Mouse (Mus musculus) olfactory bulb, adult 2 months (tissue): ENCODE measurements around the gene Cx3cr1. TPM values are rescaled to one million over a fixed set of nuclear protein-coding genes. Genes with fewer than 3 reads are reported as not detected.

Source experiments
- H3K27ac ChIP-seq: fragments of 200-500 bp; 2 replicates; pipeline ENCODE4 v1.5.1; 2012; ENCODE audit warnings: low read depth, low read length; ENCODE audit not compliant: insufficient read depth
- H3K4me1 ChIP-seq: fragments of 200-500 bp; 2 replicates; pipeline ENCODE4 v1.6.1; 2012; ENCODE audit warnings: low read length; ENCODE audit not compliant: control insufficient read depth, insufficient read depth
- H3K4me3 ChIP-seq: fragments of 200-500 bp; 2 replicates; pipeline ENCODE4 v1.5.1; 2012; ENCODE audit warnings: mild to moderate bottlenecking, low read depth, low read length, moderate library complexity; ENCODE audit not compliant: insufficient read depth
- CTCF ChIP-seq: fragments of 200-500 bp; IDR thresholded peaks from 2 replicates; pipeline ENCODE4 v1.5.1; 2012; ENCODE audit warnings: low read depth, mild to moderate bottlenecking, low read length, moderate library complexity; ENCODE audit not compliant: insufficient read depth
- POLR2A ChIP-seq: fragments of 200-500 bp; IDR thresholded peaks from 2 replicates; pipeline ENCODE4 v1.6.1; 2012; ENCODE audit warnings: mild to moderate bottlenecking, low read depth, low read length, moderate library complexity; ENCODE audit not compliant: insufficient read depth
- WGBS: fragments of 180-500 bp; shearing (Covaris S2); methylation state at CpG from one replicate; pipeline ENCODE4 v1.1.7; 2018; 5-methylcytosine and 5-hydroxymethylcytosine counted together
- polyA plus RNA-seq: library from polyadenylated mRNA; stranded (reverse); fragments of >200 nt; gene quantifications from 2 replicates; pipeline ENCODE4 v1.2.4, GENCODE M21; 2012; ENCODE audit warnings: low replicate concordance; ENCODE audit not compliant: missing spikeins, insufficient read depth, insufficient read length

Cx3cr1 gene
- polyA plus RNA-seq, 1 experiment = not detected

GRCm38 (mm10) chr9:120011533-120011932 is 58.1 kb downstream of the Cx3cr1 start:
- TF ChIP-seq POLR2A (no peak), CTCF (no peak)
- Histone ChIP-seq H3K27ac (peak overlapping the region; percentile 77), H3K4me3 (peak overlapping the region; percentile 60), H3K4me1 (peaks cover 8% of the 10 kb centered on the region)
- 0% methylated on average over 10 of the region's 10 CpGs for WGBS

- 1% methylated on average over 56 of the region's 60 CpGs for WGBS
- peak; percentile 85 for TF ChIP-seq POLR2A
- no peak for TF ChIP-seq CTCF
Measured at GRCm38 (mm10) chr9:120010781-120011511, 58.7 kb downstream of the Cx3cr1 start.

GRCm38 (mm10) chr9:120009871-120010270 is 59.8 kb downstream of the Cx3cr1 start:
- 100% methylated on average over 3 of the region's 3 CpGs for WGBS
- Histone ChIP-seq H3K4me1 (peaks cover 8% of the 10 kb centered on the region), H3K4me3 (no peak overlapping the region), H3K27ac (no peak overlapping the region)
- TF ChIP-seq CTCF (no peak), POLR2A (no peak)

More at GRCm38 (mm10) chr9:120010781-120011511, 58.7 kb downstream of the Cx3cr1 start:
- H3K27ac ChIP-seq = peak overlapping the region; percentile 94
- H3K4me1 ChIP-seq = peaks cover 8% of the 10 kb centered on the region
- H3K4me3 ChIP-seq = peak overlapping the region; percentile 60

DNA sequence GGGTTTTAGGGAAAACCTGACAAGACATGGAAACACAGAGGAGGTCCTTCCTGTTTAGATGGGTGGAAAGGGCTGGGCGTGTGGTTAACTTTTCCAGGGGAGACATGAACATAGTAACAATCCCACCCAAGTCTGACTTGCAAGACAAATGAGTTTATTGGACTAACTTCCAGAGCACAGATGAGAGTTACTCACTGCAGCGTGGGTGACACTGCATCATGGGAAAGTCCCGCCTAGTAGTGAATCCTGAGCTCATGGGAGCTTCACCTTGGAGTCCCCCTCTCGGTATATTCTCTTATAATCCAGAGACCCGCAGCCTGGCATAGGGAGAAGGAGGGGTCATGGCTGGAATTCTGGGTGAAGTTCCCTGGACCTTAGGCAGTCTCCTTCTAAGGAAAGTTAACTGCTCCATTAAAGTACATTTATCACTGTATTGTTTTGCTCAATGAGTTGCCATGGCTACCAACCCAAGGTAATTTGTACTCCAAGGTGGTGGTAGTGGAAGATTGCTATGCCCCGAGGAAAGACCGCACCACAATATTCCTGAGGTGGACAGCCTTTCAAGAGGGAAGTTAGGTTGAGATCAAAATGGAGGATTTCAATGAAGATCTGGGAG is 60.3 kb downstream of the Cx3cr1 start:
- 78% methylated on average over 7 of the region's 7 CpGs for WGBS
- H3K27ac ChIP-seq = no peak overlapping the region
- H3K4me1 ChIP-seq = peaks cover 8% of the 10 kb centered on the region
- TF ChIP-seq POLR2A (no peak), CTCF (no peak)
- no peak overlapping the region for H3K4me3 ChIP-seq

GRCm38 (mm10) chr9:120007833-120008232 is 61.8 kb downstream of the Cx3cr1 start:
- WGBS = 93% methylated on average over 1 of the region's 1 CpGs
- Histone ChIP-seq H3K4me3 (no peak overlapping the region), H3K4me1 (peaks cover 5% of the 10 kb centered on the region), H3K27ac (no peak overlapping the region)
- no peak for TF ChIP-seq CTCF
- TF ChIP-seq POLR2A = no peak

GRCm38 (mm10) chr9:120005936-120006335 is 63.7 kb downstream of the Cx3cr1 start:
- Histone ChIP-seq H3K4me1 (peaks cover 12% of the 10 kb centered on the region), H3K27ac (no peak overlapping the region), H3K4me3 (no peak overlapping the region)
- WGBS = 75% methylated on average over 3 of the region's 3 CpGs
- no peak for TF ChIP-seq POLR2A
- no peak for TF ChIP-seq CTCF

- 92% methylated on average over 5 of the region's 5 CpGs for WGBS
- TF ChIP-seq POLR2A (no peak), CTCF (no peak)
Measured at GRCm38 (mm10) chr9:120002893-120003292, 66.8 kb downstream of the Cx3cr1 start.

DNA sequence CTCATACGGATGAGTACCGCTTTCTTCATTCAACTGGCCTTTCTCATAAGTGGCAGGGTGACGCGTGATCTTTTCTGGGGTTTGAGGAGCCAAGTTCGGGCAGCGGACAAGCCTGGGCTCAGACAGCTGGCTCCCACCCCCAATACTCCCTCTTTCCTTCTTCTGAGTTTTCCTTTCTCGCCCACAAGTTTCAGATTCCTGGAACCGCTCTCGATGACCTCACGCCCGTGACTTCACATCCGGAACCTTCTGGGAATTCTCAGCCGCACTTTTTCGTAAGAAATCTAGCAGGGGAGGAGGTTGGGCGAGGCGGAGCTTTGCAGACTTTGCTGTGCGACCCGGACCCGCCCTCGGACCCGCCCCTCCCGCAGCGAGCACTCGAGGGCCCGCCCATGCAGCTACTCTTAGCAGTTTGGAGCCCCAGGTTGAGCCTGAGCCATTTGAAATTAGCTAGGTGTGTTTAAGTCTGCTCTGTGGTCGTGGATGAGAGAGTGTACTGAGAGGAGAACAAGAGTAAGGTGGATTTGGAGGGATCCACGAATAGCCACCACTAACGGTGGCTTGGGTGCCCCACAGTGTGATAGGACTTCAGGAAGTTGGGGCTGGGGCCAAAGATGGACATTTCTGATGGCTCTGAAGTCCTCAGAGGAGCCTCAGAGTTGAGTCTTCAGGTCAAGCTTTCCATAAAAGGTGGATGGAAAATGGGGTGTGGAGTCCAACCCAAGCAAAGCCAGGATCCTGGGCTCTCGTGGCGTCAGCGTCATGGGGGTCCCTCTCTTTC is 67.5 kb downstream of the Cx3cr1 start:
- peaks cover 9% of the 10 kb centered on the region for H3K4me1 ChIP-seq
- no peak overlapping the region for H3K27ac ChIP-seq
- TF ChIP-seq POLR2A (no peak), CTCF (no peak)
- 10% methylated on average over 31 of the region's 31 CpGs for WGBS
- peak overlapping the region; percentile 44 for H3K4me3 ChIP-seq

More at GRCm38 (mm10) chr9:120002893-120003292, 66.8 kb downstream of the Cx3cr1 start:
- Histone ChIP-seq H3K4me1 (peaks cover 9% of the 10 kb centered on the region), H3K4me3 (no peak overlapping the region), H3K27ac (no peak overlapping the region)
